Mouse (Mus musculus) neural tube, embryonic 11.5 days (tissue): Measurements from ENCODE around the gene Rab11fip5. TPM values are rescaled to one million over a fixed set of nuclear protein-coding genes. Genes with fewer than 3 reads are reported as not detected.

Experiments used
- ATAC-seq: fragments of 200-750 bp; cut with Nextera tagmentation; 2 replicates; pipeline ENCODE4 v1.8.0; 2017; ENCODE audit warnings: moderate number of reproducible peaks, mild to moderate bottlenecking, moderate TSS enrichment, moderate library complexity; ENCODE audit not compliant: insufficient read depth, low FRiP score, low TSS enrichment
- DNase-seq: peaks from one replicate; pipeline ENCODE4 v3.0.0-alpha.2; 2015; ENCODE audit warnings: low spot score
- H3K27ac ChIP-seq: fragments of 300-500 bp; sonication (generic); 2 replicates; pipeline ENCODE4 v1.5.1; 2014; ENCODE audit warnings: low read depth, mild to moderate bottlenecking, low read length
- H3K27me3 ChIP-seq: fragments of 300-500 bp; sonication (generic); 2 replicates; pipeline ENCODE4 v1.6.1; 2014; ENCODE audit warnings: mild to moderate bottlenecking, low read length, mixed read lengths; ENCODE audit not compliant: control insufficient read depth, insufficient read depth
- H3K36me3 ChIP-seq: fragments of 300-500 bp; sonication (generic); 2 replicates; pipeline ENCODE4 v1.6.1; 2014; ENCODE audit warnings: mild to moderate bottlenecking, low read length, moderate library complexity, mixed read lengths; ENCODE audit not compliant: control insufficient read depth, insufficient read depth
- H3K4me1 ChIP-seq: fragments of 300-500 bp; sonication (generic); 2 replicates; pipeline ENCODE4 v1.6.1; 2014; ENCODE audit warnings: low read length, mixed read lengths; ENCODE audit not compliant: control insufficient read depth, insufficient read depth
- H3K4me2 ChIP-seq: fragments of 300-500 bp; sonication (generic); 2 replicates; pipeline ENCODE4 v1.6.1; 2014; ENCODE audit warnings: low read depth, mild to moderate bottlenecking, moderate library complexity
- H3K4me3 ChIP-seq: fragments of 300-500 bp; sonication (generic); 2 replicates; pipeline ENCODE4 v1.5.1; 2014; ENCODE audit warnings: low read depth, low read length
- H3K9ac ChIP-seq: fragments of 300-500 bp; sonication (generic); 2 replicates; pipeline ENCODE4 v1.6.1; 2014; ENCODE audit warnings: mild to moderate bottlenecking, low read length
- H3K9me3 ChIP-seq: fragments of 300-500 bp; sonication (generic); 2 replicates; pipeline ENCODE4 v1.6.1; 2016; ENCODE audit warnings: low read length; ENCODE audit not compliant: control insufficient read depth
- WGBS: fragments of 180-500 bp; shearing (Covaris S2); extraction: QIAGEN DNeasy Blood & Tissue Kit; methylation state at CpG from one replicate; pipeline ENCODE4 v1.1.7; 2014; 5-methylcytosine and 5-hydroxymethylcytosine counted together
- polyA plus RNA-seq: library from polyadenylated mRNA; unstranded; fragments of >200 nt; fragmentation: Nextera tagmentation; extraction: Ambion mirVana; gene quantifications from 2 replicates; pipeline ENCODE4 v1.2.1, GENCODE M21; 2014

Rab11fip5 gene
- polyA plus RNA-seq, 1 experiment from 2014 or later: 4.4 TPM

DNA sequence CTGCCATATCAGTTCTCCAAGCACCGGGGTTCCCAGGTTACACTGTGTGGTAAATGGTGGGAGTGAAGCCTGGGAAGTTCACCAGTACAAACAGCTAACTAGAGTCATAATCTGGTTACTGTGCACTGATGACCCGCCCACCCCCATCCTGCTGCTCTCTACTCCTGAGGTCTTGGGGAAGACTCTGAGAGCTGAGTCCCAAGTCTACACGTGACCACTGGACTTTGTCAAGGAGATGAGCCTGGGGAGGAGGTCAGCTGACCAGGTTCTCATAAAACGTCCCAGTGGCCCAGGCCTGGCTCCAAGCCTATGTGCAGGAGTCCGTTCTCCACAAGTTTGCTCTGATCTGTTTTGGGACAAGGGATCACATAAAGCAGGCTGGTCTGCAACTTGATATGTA lies 14.1 kb downstream of the Rab11fip5 start:
- DNase-seq: no peak
- no peak overlapping the region for H3K27ac ChIP-seq
- 83% methylated on average over 5 of the region's 5 CpGs for WGBS
- no peaks in the 10 kb centered on the region for H3K27me3 ChIP-seq
- H3K36me3 ChIP-seq: no peaks in the 10 kb centered on the region
- H3K4me3 ChIP-seq: no peak overlapping the region
- H3K4me2 ChIP-seq: no peak overlapping the region
- H3K4me1 ChIP-seq: no peaks in the 10 kb centered on the region
- no peaks in the 10 kb centered on the region for H3K9me3 ChIP-seq
- no peak for ATAC-seq
- no peak overlapping the region for H3K9ac ChIP-seq

DNA sequence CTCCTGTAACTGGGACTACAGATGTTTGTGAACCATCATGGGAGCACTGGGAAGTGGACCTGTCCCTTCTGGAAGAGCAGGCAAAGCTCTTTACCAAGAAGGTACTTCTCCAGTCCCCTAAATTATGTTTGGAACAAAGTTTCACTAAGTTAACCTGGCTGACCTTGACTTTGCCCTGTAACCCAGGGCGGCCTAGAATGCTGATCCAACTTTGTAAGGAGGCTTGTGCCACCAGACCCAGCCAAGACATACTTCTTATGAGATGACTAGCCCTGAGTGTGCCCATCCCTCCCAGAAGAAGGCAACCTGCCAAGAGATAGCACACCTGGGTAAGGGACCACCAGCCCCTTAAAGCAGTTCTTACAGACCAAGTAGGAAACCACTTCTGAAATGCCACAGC lies 15.6 kb downstream of the Rab11fip5 start:
- H3K9me3 ChIP-seq: no peaks in the 10 kb centered on the region
- no peaks in the 10 kb centered on the region for H3K36me3 ChIP-seq
- no peak overlapping the region for H3K4me3 ChIP-seq
- H3K27me3 ChIP-seq: no peaks in the 10 kb centered on the region
- no peak for ATAC-seq
- no peak overlapping the region for H3K27ac ChIP-seq
- no peak overlapping the region for H3K9ac ChIP-seq
- 81% methylated on average over 1 of the region's 1 CpGs for WGBS
- no peaks in the 10 kb centered on the region for H3K4me1 ChIP-seq
- DNase-seq: no peak
- H3K4me2 ChIP-seq: no peak overlapping the region

DNA sequence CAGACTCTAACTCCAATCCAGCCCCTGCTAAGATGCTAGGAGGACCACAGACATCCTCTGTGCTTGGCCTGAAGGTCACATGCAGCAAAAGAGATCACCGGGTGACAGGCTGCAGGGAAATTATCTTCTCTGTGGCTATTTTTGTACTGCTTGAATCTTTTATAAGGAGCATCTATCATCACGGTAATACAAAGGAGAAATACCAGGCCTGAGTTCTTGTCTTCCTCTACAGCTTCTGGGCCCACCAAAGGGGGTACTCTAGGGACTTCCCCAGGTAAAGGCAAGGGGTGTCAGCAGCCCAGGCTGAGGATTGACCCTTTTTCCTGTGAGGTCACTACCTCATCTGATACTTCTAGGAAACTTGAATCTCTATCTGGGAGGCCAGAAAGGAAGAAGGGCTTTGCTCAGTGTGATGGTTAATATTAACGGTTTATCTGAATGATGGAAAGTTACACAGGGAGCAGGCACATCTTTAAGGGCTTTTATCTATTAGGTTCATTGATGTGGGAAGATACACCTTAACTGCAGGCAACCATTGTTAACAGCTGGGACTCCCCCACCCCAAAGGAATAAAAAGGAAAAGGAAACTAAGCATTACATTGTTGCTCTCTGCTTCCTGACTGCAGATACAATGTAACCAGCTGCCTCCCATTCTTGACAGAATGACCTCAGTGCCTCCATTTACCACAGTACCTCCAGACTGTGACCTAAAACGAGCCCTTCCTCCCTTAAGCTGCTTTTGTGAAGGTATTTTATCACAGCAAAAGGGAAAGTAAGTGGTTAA lies 17.6 kb downstream of the Rab11fip5 start:
- no peaks in the 10 kb centered on the region for H3K9me3 ChIP-seq
- H3K36me3 ChIP-seq: no peaks in the 10 kb centered on the region
- no peak for ATAC-seq
- H3K4me1 ChIP-seq: no peaks in the 10 kb centered on the region
- H3K27ac ChIP-seq: no peak overlapping the region
- no peak overlapping the region for H3K4me2 ChIP-seq
- H3K9ac ChIP-seq: no peak overlapping the region
- no peaks in the 10 kb centered on the region for H3K27me3 ChIP-seq
- WGBS: 62% methylated on average over 4 of the region's 4 CpGs
- DNase-seq: no peak
- no peak overlapping the region for H3K4me3 ChIP-seq

DNA sequence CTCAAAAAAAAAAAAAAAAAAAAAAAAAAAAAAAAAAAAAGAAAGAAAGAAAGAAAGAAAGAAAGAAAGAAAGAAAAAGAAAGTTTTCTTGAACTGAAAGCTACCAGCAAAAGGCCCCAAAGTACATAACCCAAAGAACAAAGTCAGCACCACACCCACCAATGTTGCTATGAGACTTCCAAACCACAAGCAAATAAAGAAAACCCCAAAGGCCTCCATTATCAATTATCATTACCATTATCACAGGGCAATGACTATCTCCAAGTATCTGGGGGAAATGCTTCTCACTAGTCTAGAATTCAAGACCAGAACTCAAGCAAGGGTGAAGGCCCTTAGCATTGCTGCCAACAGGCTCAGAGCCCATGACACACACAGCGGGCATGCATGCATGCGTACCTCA lies 18.7 kb downstream of the Rab11fip5 start:
- H3K9ac ChIP-seq: no peak overlapping the region
- H3K27me3 ChIP-seq: no peaks in the 10 kb centered on the region
- no peak overlapping the region for H3K4me2 ChIP-seq
- no peak overlapping the region for H3K27ac ChIP-seq
- H3K4me1 ChIP-seq: no peaks in the 10 kb centered on the region
- DNase-seq (no peak), ATAC-seq (no peak)
- H3K4me3 ChIP-seq: no peak overlapping the region
- 96% methylated on average over 2 of the region's 2 CpGs for WGBS
- no peaks in the 10 kb centered on the region for H3K9me3 ChIP-seq
- H3K36me3 ChIP-seq: no peaks in the 10 kb centered on the region

DNA sequence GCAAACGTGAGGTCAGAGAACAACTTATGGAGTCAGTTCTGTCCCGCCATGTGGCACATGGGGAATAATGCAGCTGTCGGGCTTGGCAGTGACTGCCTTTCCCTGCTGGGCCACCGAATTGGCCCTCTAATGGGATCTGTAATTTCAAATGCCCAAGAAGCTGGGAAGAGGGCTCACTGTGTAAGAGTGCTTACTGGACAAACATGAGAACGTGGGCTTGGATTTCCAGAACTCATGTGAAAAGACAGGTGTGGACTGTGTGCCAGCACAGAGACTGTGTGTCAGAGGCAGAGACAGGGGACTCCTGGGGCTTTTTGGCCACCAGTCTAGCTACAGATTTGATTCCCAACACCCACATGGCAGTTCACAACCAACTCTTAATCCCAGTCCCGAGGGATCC lies 19.7 kb downstream of the Rab11fip5 start:
- DNase-seq (no peak), ATAC-seq (no peak)
- 78% methylated on average over 6 of the region's 6 CpGs for WGBS
- Histone ChIP-seq H3K27me3 (no peaks in the 10 kb centered on the region), H3K9me3 (no peaks in the 10 kb centered on the region), H3K9ac (no peak overlapping the region), H3K4me1 (no peaks in the 10 kb centered on the region), H3K4me3 (no peak overlapping the region), H3K4me2 (no peak overlapping the region), H3K27ac (no peak overlapping the region), H3K36me3 (no peaks in the 10 kb centered on the region)

DNA sequence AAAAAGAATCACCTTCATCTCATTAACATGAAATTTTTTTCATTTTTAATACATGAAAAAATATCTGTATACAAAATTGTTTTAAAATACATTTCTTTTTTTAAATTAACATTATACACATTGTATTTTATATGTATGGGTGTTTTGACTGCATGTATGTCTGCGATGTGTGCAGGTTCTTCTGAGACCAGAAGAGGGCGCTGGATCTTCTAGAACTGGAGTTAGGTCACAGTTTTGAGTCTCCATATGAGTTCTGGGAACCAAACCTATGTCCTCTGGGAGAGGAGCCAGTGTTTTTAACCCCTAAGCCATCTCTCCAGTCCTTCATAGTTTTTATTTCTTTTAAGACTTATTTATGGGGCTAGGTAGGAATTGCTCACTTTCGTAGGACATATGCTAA lies 20.7 kb downstream of the Rab11fip5 start:
- Histone ChIP-seq H3K27ac (no peak overlapping the region), H3K4me2 (no peak overlapping the region), H3K4me3 (no peak overlapping the region), H3K4me1 (no peaks in the 10 kb centered on the region), H3K9ac (no peak overlapping the region), H3K36me3 (no peaks in the 10 kb centered on the region), H3K9me3 (no peaks in the 10 kb centered on the region), H3K27me3 (no peaks in the 10 kb centered on the region)
- WGBS: 62% methylated on average over 3 of the region's 3 CpGs
- no peak for ATAC-seq
- no peak for DNase-seq

DNA sequence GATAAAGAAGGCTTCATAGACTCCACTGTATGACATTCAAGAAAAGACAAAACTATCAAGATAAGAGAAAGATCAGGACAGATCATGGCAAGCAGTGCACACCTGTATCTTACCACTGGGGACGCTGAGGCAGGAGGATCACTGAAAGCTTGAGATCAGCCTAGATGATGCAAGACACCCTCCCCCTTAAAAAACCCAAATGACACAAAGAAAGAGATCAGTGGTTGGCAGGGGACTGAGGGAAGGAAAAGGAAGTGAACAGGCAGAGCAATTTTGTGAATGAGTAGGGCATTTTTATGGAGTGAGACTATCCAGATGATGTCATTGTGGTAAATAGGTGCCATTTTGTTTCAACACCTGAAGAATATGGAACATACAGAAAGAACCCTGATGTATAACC lies 24.3 kb downstream of the Rab11fip5 start:
- no peak overlapping the region for H3K4me3 ChIP-seq
- H3K9ac ChIP-seq: no peak overlapping the region
- 80% methylated on average over 1 of the region's 1 CpGs for WGBS
- H3K27me3 ChIP-seq: no peaks in the 10 kb centered on the region
- H3K4me2 ChIP-seq: no peak overlapping the region
- H3K9me3 ChIP-seq: no peaks in the 10 kb centered on the region
- no peak overlapping the region for H3K27ac ChIP-seq
- no peak for ATAC-seq
- H3K36me3 ChIP-seq: no peaks in the 10 kb centered on the region
- no peak for DNase-seq
- H3K4me1 ChIP-seq: no peaks in the 10 kb centered on the region

DNA sequence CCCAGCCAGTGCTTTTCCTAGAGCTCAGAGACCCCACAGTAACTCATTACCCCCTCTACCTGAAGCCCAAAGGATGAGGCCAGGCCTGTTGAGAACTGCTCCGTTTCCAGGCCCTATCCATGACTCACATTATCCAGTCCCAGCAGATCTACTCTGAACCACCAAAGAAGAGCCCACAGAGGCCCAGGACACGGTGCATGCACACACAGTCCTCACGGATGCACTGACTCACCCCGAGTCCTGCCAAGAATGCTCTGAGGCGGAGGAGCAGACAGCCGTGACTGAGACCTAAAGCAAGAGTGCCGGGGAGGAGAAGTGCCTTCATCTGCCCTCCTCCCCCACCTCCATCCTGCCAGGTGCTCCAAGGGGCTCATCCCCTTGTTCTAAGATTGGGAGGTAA lies 25.2 kb downstream of the Rab11fip5 start:
- DNase-seq (no peak), ATAC-seq (no peak)
- no peaks in the 10 kb centered on the region for H3K4me1 ChIP-seq
- no peak overlapping the region for H3K27ac ChIP-seq
- H3K9ac ChIP-seq: no peak overlapping the region
- H3K4me2 ChIP-seq: no peak overlapping the region
- no peaks in the 10 kb centered on the region for H3K36me3 ChIP-seq
- H3K9me3 ChIP-seq: no peaks in the 10 kb centered on the region
- no peaks in the 10 kb centered on the region for H3K27me3 ChIP-seq
- WGBS: 75% methylated on average over 7 of the region's 7 CpGs
- no peak overlapping the region for H3K4me3 ChIP-seq

DNA sequence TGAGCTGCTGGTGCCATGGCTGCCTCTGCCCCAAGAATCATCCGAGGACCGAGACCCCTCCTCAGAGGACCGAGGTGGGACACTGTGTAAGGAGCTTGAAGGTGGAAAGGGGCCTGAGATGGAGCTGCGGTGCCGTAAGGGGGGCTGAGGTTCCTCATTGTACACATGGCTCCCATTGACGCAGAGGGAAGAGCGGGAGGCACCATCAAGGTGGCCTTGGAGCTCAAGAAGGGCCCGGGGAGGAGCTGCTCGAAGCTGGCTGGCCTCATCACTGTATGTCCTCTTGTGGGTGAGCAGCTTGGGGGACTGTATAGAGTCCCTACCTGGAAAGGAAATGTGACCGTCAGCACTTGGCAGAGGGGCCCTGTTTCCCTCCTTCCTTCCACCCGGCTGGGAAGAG lies 26.3 kb downstream of the Rab11fip5 start:
- ATAC-seq (no peak), DNase-seq (no peak)
- Histone ChIP-seq H3K27ac (no peak overlapping the region), H3K4me1 (no peaks in the 10 kb centered on the region), H3K4me3 (no peak overlapping the region), H3K4me2 (no peak overlapping the region), H3K27me3 (no peaks in the 10 kb centered on the region), H3K9me3 (no peaks in the 10 kb centered on the region), H3K9ac (no peak overlapping the region), H3K36me3 (no peaks in the 10 kb centered on the region)
- 91% methylated on average over 11 of the region's 11 CpGs for WGBS
